Mouse (Mus musculus) urinary bladder, postnatal 10 days (tissue): ENCODE measurements at regions not wholly inside any gene's neighbourhood (a gene's known extent, or its start where the extent isn't known, plus 50 kb on each side); places are given as distances from the start of the nearest gene placed in this dataset.
"Not testable (repeated sequence)": the region's sequence is repeated elsewhere in the genome, so short reads cannot be mapped to it uniquely, and the experiment has no call there.

Experiments used
- DNase-seq: peaks from one replicate; pipeline ENCODE4 v3.0.0; 2022; ENCODE audit warnings: low spot score

GRCm38 (mm10) chr9:11206267-11206666 is 301.7 kb upstream of the Cntn5 start:
- DNase-seq = no peak

- DNase-seq = no peak
Observed at GRCm38 (mm10) chr9:11192183-11192582, 287.6 kb upstream of the Cntn5 start.

- no peak for DNase-seq
Observed at GRCm38 (mm10) chr9:11145799-11146198, 241.2 kb upstream of the Cntn5 start.

GRCm38 (mm10) chr9:11126833-11127232 is 222.3 kb upstream of the Cntn5 start:
- DNase-seq = no peak

GRCm38 (mm10) chr9:11119153-11119552 is 214.6 kb upstream of the Cntn5 start:
- no peak for DNase-seq

- not testable (repeated sequence) for DNase-seq
Observed at GRCm38 (mm10) chr9:11107828-11108227, 203.3 kb upstream of the Cntn5 start.

- DNase-seq = not testable (repeated sequence)
Observed at GRCm38 (mm10) chr9:11107212-11107611, 202.6 kb upstream of the Cntn5 start.

GRCm38 (mm10) chr9:11106268-11106667 is 201.7 kb upstream of the Cntn5 start:
- DNase-seq = no peak

GRCm38 (mm10) chr9:11103448-11103847 is 198.9 kb upstream of the Cntn5 start:
- no peak for DNase-seq

GRCm38 (mm10) chr9:11092874-11093273 is 188.3 kb upstream of the Cntn5 start:
- no peak for DNase-seq

GRCm38 (mm10) chr9:11067125-11067524 is 162.6 kb upstream of the Cntn5 start:
- not testable (repeated sequence) for DNase-seq

- no peak for DNase-seq
Observed at GRCm38 (mm10) chr9:11062856-11063255, 158.3 kb upstream of the Cntn5 start.
